Comparison of ENCODE assay signal across 16 mouse cellular contexts in genomic region chr4:64535554-64536253, GRCm38 (mm10).
DNase-seq lines count a peak whose midpoint lies in the region; TF ChIP-seq lines count a peak whose summit lies in the region.
"Had no signal": no experiment of that assay in that cellular context is flagged by ENCODE, and none has a peak within 500 bp of the region (broad histone marks: within the 10 kb centered on the region; RNA-seq: fewer than 3 reads in every experiment).

No protein-coding gene starts in this region.

- H3K4me3 ChIP-seq in kidney, adult 2 months (ENCODE audit: insufficient read depth, low read depth, low read length), result no peak overlapping the region
- H3K4me3 ChIP-seq: heart, adult 2 months; heart, embryonic 15.5 days; limb, embryonic 15.5 days; neural tube, embryonic 13.5 days had no signal

- DNase-seq in adrenal gland, adult (ENCODE audit: inconsistent age in 2 of 2, low spot score in 1 of 2), result peak; percentile 7 to 42
- no peak for DNase-seq in adrenal gland, postnatal 4 days (ENCODE audit: low spot score in 2 of 2)
- peak; percentile 23 for DNase-seq in kidney, adult 2 months
- DNase-seq in kidney, adult 11 months, result no peak
- peak; percentile 39 for DNase-seq in testis, postnatal 10 days (ENCODE audit: low spot score)
- DNase-seq in testis, postnatal 14 days (ENCODE audit: low spot score), result no peak
- DNase-seq in layer of hippocampus, adult 9-10 months (ENCODE audit: low spot score), result no peak
- no peak for DNase-seq in cerebellum, postnatal 4 days (ENCODE audit: low spot score in 2 of 2)
- DNase-seq: cerebellum, adult 9-10 months; forebrain, postnatal 0 days; heart, adult 2 months; thymus, postnatal 25 days had no signal

- no peaks in the 10 kb centered on the region for H3K27me3 ChIP-seq in kidney, adult 2 months (replicated peaks; ENCODE audit: control insufficient read depth, insufficient read depth, low read length)
- H3K27me3 ChIP-seq: heart, embryonic 15.5 days; limb, embryonic 15.5 days; neural tube, embryonic 13.5 days had no signal

- H3K4me1 ChIP-seq in kidney, adult 2 months (ENCODE audit: control insufficient read depth, insufficient read depth, low read length), result no peaks in the 10 kb centered on the region; the same call in 1 of the 2 replicates
- H3K4me1 ChIP-seq: heart, embryonic 15.5 days; limb, embryonic 15.5 days had no signal

- no peaks in the 10 kb centered on the region for H3K36me3 ChIP-seq in kidney, adult 2 months (ENCODE audit: control insufficient read depth, insufficient read depth, low read length)
- H3K36me3 ChIP-seq: G1E; heart, embryonic 15.5 days; limb, embryonic 15.5 days; neural tube, embryonic 13.5 days had no signal

- TF ChIP-seq CTCF in kidney, adult 2 months (conservative IDR thresholded peaks at IDR 0.05; ENCODE audit: insufficient read depth, insufficient read length, low read depth, low read length), result no peak

- WGBS in kidney, adult 2 months, result 44% methylated on average over 6 of the region's 6 CpGs

- no peak overlapping the region for H3K27ac ChIP-seq in kidney, adult 2 months (ENCODE audit: insufficient read depth, low read depth, low read length)
- H3K27ac ChIP-seq: heart, adult 2 months; heart, embryonic 15.5 days; limb, embryonic 15.5 days; neural tube, embryonic 13.5 days had no signal

- no peak for TF ChIP-seq POLR2A in kidney, adult 2 months (IDR thresholded peaks at IDR 0.05; ENCODE audit: low read depth, low read length)

Comparison
In these comparisons a context has a peak if more than half of its experiments do, and no peak if none do; other contexts are left out.
1. DNase-seq: peak in adrenal gland, adult (2 of 2), kidney, adult 2 months (single experiment) and testis, postnatal 10 days (single experiment); none in adrenal gland, postnatal 4 days (0 of 2), kidney, adult 11 months (single experiment), testis, postnatal 14 days (single experiment), layer of hippocampus, adult 9-10 months (single experiment) and cerebellum, postnatal 4 days (0 of 2).